Mouse (Mus musculus): ENCODE results near the gene Gm4778.
"Not testable (repeated sequence)": the region's sequence is repeated elsewhere in the genome, so short reads cannot be mapped to it uniquely, and the experiment has no call there.

Gene Gm4778

DNA sequence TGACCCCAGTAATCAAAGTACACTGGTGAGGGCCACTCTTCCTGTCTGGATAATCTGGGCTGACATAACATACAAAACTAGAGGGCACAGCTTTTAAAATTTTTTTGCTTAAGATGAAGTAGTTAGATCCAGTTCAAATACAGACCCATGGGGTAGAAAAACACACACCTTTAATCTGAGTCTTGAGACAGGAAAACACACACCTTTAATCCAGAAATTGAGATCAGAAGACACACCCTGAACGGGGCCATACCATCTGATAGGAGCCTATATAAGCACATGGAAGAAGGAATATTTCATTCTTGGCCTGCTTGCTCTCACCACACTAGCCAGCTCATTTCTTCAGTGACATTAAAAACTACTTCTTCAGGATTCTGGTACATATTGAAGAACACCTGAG lies at the start of gene Gm4778:
Gene Gm4778 (plus strand): TSS at position 301 of the 400 bp plus-strand sequence.
- not testable (repeated sequence) for DNase-seq (ENCODE audit: extremely low spot score, low read depth, low spot score)

DNA sequence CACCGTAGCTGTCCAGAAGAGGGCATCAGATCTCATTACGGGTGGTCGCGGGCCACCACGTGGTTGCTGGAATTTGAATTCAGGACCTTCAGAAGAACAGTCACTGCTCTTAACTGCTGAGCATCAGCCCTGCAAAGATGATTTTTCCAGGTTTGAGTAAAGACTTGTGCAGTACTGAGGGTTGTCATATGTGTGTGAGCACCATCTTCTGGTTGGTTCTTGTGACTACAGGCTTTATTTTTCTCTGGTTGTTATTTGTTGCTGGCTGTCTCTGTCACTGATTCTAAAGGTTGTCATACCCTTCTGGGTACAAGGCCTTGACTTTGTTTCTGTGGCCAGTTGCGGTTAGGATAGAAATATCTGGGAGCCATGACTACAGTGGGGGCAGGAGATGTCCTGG lies 3.2 kb upstream of the Gm4778 start:
- no peak for DNase-seq (ENCODE audit: extremely low spot score, low read depth, low spot score)

- no peak for DNase-seq (ENCODE audit: extremely low spot score, low read depth, low spot score)
These were observed 12.2 kb downstream of the Gm4778 start for GRCm38 (mm10) chr3:94275991-94276390.

DNA sequence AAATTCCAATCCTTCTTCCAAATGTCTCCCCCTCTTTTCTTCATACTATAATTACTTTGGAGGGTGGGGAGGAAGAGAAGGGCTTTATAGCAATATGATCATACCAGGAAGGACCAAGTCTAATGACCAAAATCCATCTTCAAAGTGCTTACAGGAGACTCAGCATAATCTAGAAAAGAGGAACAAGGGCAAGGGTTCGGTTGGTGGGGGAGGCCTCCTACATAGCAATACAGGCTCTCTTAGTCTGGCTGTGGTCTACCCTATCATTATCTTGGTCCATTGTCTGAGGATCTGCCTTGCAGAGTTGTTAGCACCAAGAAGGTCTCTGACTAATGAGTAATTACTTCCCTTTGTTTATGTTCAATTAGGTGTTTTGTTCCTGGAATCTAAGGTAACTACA lies 41.6 kb downstream of the Gm4778 start:
- DNase-seq (ENCODE audit: extremely low spot score, low read depth, low spot score) = no peak

GRCm38 (mm10) chr3:94306975-94307374 lies 43.1 kb downstream of the Gm4778 start:
- no peak for DNase-seq (ENCODE audit: extremely low spot score, low read depth, low spot score)

DNA sequence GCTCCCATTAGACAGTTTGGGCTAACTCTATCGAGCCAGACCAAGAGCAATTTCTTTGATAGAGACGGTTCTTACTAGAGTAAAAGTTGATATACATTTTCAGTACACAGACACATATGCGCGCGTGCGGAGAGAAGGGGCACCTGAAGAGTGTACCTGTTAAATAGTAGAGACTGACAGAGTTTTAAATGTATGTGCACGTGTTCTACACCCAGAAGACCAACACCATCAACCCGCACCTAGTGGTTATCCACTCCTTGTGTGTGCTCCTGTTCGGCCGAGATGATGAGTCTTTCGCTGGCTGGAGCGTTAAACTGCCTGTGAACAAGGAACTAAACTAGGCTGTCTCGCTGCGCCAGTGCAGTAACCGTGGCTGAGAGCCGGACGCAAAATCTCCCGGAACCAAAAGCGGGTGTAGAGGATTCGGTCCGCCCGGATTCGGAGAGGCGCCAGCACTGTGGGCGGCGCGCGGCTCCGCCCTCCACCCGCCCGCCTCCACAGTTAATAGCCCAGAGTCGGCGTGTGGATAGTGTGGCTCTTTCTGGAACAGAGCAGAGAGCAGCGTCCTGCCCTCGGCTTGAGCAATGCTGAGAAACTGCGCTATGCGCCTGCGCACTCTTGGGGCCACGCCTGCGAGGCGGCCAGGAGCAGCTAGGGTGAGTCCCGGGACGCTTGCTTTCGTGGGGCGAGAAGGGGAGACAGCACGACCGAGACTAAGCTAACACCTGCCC lies 46.0 kb downstream of the Gm4778 start, which contains the start of gene Them4:
Gene Them4 (plus strand): TSS at position 457 of the 731 bp plus-strand sequence.
- DNase-seq (ENCODE audit: extremely low spot score, low read depth, low spot score) = peak; percentile 81

DNA sequence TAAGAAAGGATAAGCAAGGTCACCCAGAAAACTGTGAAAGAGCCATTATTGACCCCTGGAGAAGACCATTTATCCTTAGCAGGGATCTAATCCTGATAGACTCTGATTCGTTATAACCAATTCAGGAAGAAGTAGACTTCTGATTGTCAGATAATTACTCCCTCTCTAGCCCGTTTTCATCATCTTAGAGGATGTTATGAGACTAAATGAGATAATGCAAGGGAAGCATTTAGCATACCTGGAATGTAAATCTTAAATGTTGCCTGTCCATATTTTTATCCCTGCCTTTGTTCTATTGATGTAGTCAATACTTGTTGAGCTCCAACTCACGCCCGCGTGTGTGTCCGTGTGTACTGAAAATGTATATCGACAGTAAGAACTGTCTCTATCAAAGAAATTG lies 46.7 kb downstream of the Gm4778 start:
- DNase-seq (ENCODE audit: extremely low spot score, low read depth, low spot score) = no peak

DNA sequence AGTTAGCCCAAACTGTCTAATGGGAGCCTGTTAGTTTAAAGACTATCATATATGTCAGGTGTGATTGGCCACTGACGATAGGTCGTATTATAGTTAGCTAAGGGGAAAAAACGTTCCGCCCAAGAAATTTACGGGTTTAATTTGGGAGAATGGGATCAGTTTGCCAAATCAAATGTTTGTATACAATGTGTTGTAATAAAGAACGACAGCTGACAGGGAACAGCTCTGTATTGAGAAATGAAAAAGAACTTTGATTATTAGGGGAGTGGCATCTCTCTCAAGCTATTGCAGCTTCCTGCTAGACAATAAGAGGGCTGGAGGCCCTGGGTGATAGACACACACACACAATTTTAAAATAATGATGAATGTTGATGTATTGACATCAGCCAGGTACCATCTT lies 47.1 kb downstream of the Gm4778 start:
- no peak for DNase-seq (ENCODE audit: extremely low spot score, low read depth, low spot score)

DNA sequence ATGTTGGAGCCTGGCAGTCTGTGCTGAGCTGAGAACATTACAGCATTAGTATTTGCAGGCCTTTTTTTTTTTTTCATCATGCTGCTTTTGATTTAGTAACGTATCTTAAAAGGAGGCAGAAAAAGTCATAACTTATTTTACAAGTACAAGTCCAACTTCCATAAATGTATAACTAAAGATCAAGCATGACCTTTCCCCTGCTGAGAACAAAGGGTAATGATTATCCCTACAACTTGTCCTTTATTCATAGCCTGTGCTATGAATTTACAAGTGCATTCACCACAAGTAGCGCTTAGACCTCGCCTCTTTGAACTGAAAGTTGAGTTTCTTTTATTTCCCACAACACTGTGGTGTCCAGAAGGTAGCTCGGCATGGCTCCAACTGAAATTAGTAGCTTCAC lies 47.5 kb downstream of the Gm4778 start:
- DNase-seq (ENCODE audit: extremely low spot score, low read depth, low spot score) = no peak
